Mouse (Mus musculus) megakaryocyte, embryonic 14.5 days (primary cell): ENCODE data around the gene Vmn2r82.

Source experiments
- FLI1 ChIP-seq: IDR thresholded peaks from 2 replicates; pipeline ENCODE4 v1.6.1; 2012; ENCODE audit warnings: low read length, inconsistent platforms, mixed read lengths
- GATA1 ChIP-seq: IDR thresholded peaks from 3 replicates; pipeline ENCODE4 v1.6.1; 2012; ENCODE audit warnings: mixed read lengths, low read length, inconsistent platforms, borderline replicate concordance

DNA sequence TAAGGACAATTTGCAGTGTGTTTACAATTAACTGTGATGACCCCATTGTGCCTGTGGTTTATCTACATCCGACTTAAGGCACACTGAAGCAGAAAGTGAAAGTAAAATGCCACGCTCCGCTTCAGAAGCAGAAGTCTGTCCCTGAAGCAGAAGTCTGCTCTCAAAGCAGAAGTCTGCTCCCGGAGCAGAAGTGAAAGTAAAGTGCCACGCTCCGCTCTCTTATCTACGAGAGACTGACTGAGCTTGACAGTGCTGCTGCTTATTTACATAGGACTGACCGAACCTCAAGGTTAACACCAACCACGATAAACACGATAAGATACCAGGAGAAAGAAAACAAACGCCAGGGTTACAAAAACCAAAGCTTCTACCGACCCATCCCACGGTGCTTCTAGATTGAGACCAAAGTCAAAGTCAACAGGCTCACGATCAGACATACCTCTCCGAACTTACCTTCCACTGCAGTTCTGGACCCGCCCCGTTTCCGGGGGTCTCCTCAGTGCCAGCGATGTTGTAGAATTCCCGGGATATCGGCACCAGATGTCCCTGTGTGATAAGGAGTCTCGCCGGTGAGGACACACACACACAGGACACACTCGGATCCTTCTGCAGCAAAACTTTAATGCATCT is 60.9 kb downstream of the Vmn2r82 start:
- TF ChIP-seq GATA1 (no peak), FLI1 (no peak)
